Mouse (Mus musculus): ENCODE data around the gene Nlrp3.

- TF ChIP-seq CTCF (IDR thresholded peaks at IDR 0.05; ENCODE audit: control insufficient read depth, insufficient read depth, insufficient read length) (no peak), USF1 (IDR thresholded peaks at IDR 0.05; ENCODE audit: low read depth) (no peak), MYOD1 (IDR thresholded peaks at IDR 0.05; ENCODE audit: control insufficient read depth, insufficient read length, low read depth) (no peak)
These were observed 23.9 kb upstream of the Nlrp3 start for GRCm38 (mm10) chr11:59517441-59517840.

Measured in C2C12 (cell line).